Mouse (Mus musculus): ENCODE measurements around the gene 4932438H23Rik. TPM values are rescaled to one million over a fixed set of nuclear protein-coding genes. Genes with fewer than 3 reads are reported as not detected.
A peak's percentile ranks its signal among the peaks of the same experiment; 100 is the strongest.

Gene 4932438H23Rik
- polyA plus RNA-seq, 1 experiment from 2014 or later: 1.1 TPM

- peak within 1 kb of the TSS; percentile 75 for H3K4me2 ChIP-seq (replicated peaks)
- H3K9ac ChIP-seq: peak within 1 kb of the TSS; percentile 96
- no peaks in the 10 kb centered on the region for H3K27me3 ChIP-seq
- peak within 1 kb of the TSS; percentile 98 for H3K4me3 ChIP-seq
- 2% methylated on average over 63 of the region's 70 CpGs for WGBS
- peak within 1 kb of the TSS; percentile 98 for H3K27ac ChIP-seq
- peak; percentile 99 for ATAC-seq (ENCODE audit: low FRiP score)
- peaks cover 20% of the 10 kb centered on the region for H3K4me1 ChIP-seq
- peaks cover 11% of the 10 kb centered on the region; the same call in 1 of the 2 replicates for H3K36me3 ChIP-seq
- H3K9me3 ChIP-seq (replicated peaks): no peaks in the 10 kb centered on the region
Observed at GRCm38 (mm10) chr16:91044270-91045182, 50.4 kb downstream of the 4932438H23Rik start, which contains the start of gene Paxbp1. Gene Paxbp1 (minus strand): TSS chr16:91044543.

- no peaks in the 10 kb centered on the region for H3K9me3 ChIP-seq (replicated peaks)
- peak overlapping the region; percentile 98 for H3K4me3 ChIP-seq
- peaks cover 13% of the 10 kb centered on the region; the same call in 1 of the 2 replicates for H3K36me3 ChIP-seq
- H3K9ac ChIP-seq: peak overlapping the region; percentile 96
- H3K27me3 ChIP-seq: no peaks in the 10 kb centered on the region
- peak overlapping the region; percentile 75 for H3K4me2 ChIP-seq (replicated peaks)
- under 1% methylated on average over 60 of the region's 63 CpGs for WGBS
- H3K27ac ChIP-seq: peak overlapping the region; percentile 98
- peaks cover 20% of the 10 kb centered on the region for H3K4me1 ChIP-seq
- ATAC-seq (ENCODE audit: low FRiP score): peak; percentile 75
Observed at GRCm38 (mm10) chr16:91043461-91044248, 51.3 kb downstream of the 4932438H23Rik start.

- peak overlapping the region; percentile 75 for H3K4me2 ChIP-seq (replicated peaks)
- H3K27ac ChIP-seq: no peak overlapping the region
- no peaks in the 10 kb centered on the region for H3K27me3 ChIP-seq
- WGBS: 78% methylated on average over 1 of the region's 1 CpGs
- H3K9me3 ChIP-seq (replicated peaks): no peaks in the 10 kb centered on the region
- peaks cover 20% of the 10 kb centered on the region for H3K4me1 ChIP-seq
- ATAC-seq (ENCODE audit: low FRiP score): no peak
- H3K4me3 ChIP-seq: peak overlapping the region; percentile 22
- H3K9ac ChIP-seq: peak overlapping the region; percentile 96
- peaks cover 23% of the 10 kb centered on the region for H3K36me3 ChIP-seq
Observed at GRCm38 (mm10) chr16:91042640-91043039, 52.3 kb downstream of the 4932438H23Rik start.

- H3K4me2 ChIP-seq (replicated peaks): no peak overlapping the region
- H3K36me3 ChIP-seq: peaks cover 74% of the 10 kb centered on the region
- H3K9me3 ChIP-seq (replicated peaks): no peaks in the 10 kb centered on the region
- no peak for ATAC-seq (ENCODE audit: low FRiP score)
- no peak overlapping the region for H3K27ac ChIP-seq
- H3K27me3 ChIP-seq: no peaks in the 10 kb centered on the region
- no peaks in the 10 kb centered on the region for H3K4me1 ChIP-seq
- no peak overlapping the region for H3K9ac ChIP-seq
- 93% methylated on average over 10 of the region's 10 CpGs for WGBS
- no peak overlapping the region for H3K4me3 ChIP-seq
Observed at GRCm38 (mm10) chr16:91035866-91036265, 59.1 kb downstream of the 4932438H23Rik start.

GRCm38 (mm10) chr16:91030751-91031150 is 64.2 kb downstream of the 4932438H23Rik start:
- no peak for ATAC-seq (ENCODE audit: low FRiP score)
- Histone ChIP-seq H3K4me3 (no peak overlapping the region), H3K27me3 (no peaks in the 10 kb centered on the region), H3K4me2 (replicated peaks) (no peak overlapping the region), H3K9me3 (replicated peaks) (no peaks in the 10 kb centered on the region), H3K4me1 (no peaks in the 10 kb centered on the region), H3K36me3 (peaks cover 80% of the 10 kb centered on the region), H3K9ac (no peak overlapping the region), H3K27ac (no peak overlapping the region)
- WGBS: 94% methylated on average over 4 of the region's 4 CpGs

GRCm38 (mm10) chr16:91029901-91030300 is 65.0 kb downstream of the 4932438H23Rik start:
- WGBS: 89% methylated on average over 2 of the region's 2 CpGs
- H3K4me2 ChIP-seq (replicated peaks): no peak overlapping the region
- H3K27me3 ChIP-seq: no peaks in the 10 kb centered on the region
- no peak for ATAC-seq (ENCODE audit: low FRiP score)
- H3K9ac ChIP-seq: no peak overlapping the region
- H3K9me3 ChIP-seq (replicated peaks): no peaks in the 10 kb centered on the region
- H3K27ac ChIP-seq: no peak overlapping the region
- peaks cover 82% of the 10 kb centered on the region for H3K36me3 ChIP-seq
- no peaks in the 10 kb centered on the region for H3K4me1 ChIP-seq
- H3K4me3 ChIP-seq: no peak overlapping the region

GRCm38 (mm10) chr16:91029161-91029743 is 65.7 kb downstream of the 4932438H23Rik start:
- Histone ChIP-seq H3K9me3 (replicated peaks) (no peaks in the 10 kb centered on the region), H3K4me3 (no peak overlapping the region), H3K4me1 (no peaks in the 10 kb centered on the region), H3K4me2 (replicated peaks) (no peak overlapping the region), H3K27ac (no peak overlapping the region), H3K36me3 (peaks cover 83% of the 10 kb centered on the region), H3K9ac (no peak overlapping the region), H3K27me3 (no peaks in the 10 kb centered on the region)
- WGBS: 91% methylated on average over 8 of the region's 8 CpGs
- ATAC-seq (ENCODE audit: low FRiP score): no peak

- H3K4me2 ChIP-seq (replicated peaks): no peak overlapping the region
- 84% methylated on average over 4 of the region's 4 CpGs for WGBS
Observed at GRCm38 (mm10) chr16:91026290-91026689, 68.6 kb downstream of the 4932438H23Rik start.

GRCm38 (mm10) chr16:91023384-91023783 is 71.5 kb downstream of the 4932438H23Rik start:
- no peaks in the 10 kb centered on the region for H3K27me3 ChIP-seq
- H3K4me2 ChIP-seq (replicated peaks): no peak overlapping the region
- H3K4me3 ChIP-seq: no peak overlapping the region
- ATAC-seq (ENCODE audit: low FRiP score): no peak
- H3K9ac ChIP-seq: no peak overlapping the region
- peaks cover 91% of the 10 kb centered on the region for H3K36me3 ChIP-seq
- no peaks in the 10 kb centered on the region for H3K4me1 ChIP-seq
- H3K27ac ChIP-seq: no peak overlapping the region
- no peaks in the 10 kb centered on the region for H3K9me3 ChIP-seq (replicated peaks)
- 90% methylated on average over 1 of the region's 1 CpGs for WGBS

More at GRCm38 (mm10) chr16:91026290-91026689, 68.6 kb downstream of the 4932438H23Rik start:
- ATAC-seq (ENCODE audit: low FRiP score): no peak
- Histone ChIP-seq H3K27ac (no peak overlapping the region), H3K4me3 (no peak overlapping the region), H3K36me3 (peaks cover 87% of the 10 kb centered on the region), H3K9ac (no peak overlapping the region), H3K4me1 (no peaks in the 10 kb centered on the region), H3K9me3 (replicated peaks) (no peaks in the 10 kb centered on the region), H3K27me3 (no peaks in the 10 kb centered on the region)

GRCm38 (mm10) chr16:91020842-91021483 is 74.0 kb downstream of the 4932438H23Rik start:
- Histone ChIP-seq H3K27ac (no peak overlapping the region), H3K36me3 (peaks cover 87% of the 10 kb centered on the region), H3K9ac (no peak overlapping the region), H3K4me2 (replicated peaks) (no peak overlapping the region), H3K4me3 (no peak overlapping the region), H3K27me3 (no peaks in the 10 kb centered on the region), H3K9me3 (replicated peaks) (no peaks in the 10 kb centered on the region), H3K4me1 (no peaks in the 10 kb centered on the region)
- 91% methylated on average over 10 of the region's 10 CpGs for WGBS
- ATAC-seq (ENCODE audit: low FRiP score): no peak

- Histone ChIP-seq H3K4me2 (replicated peaks) (no peak overlapping the region), H3K4me1 (no peaks in the 10 kb centered on the region), H3K27me3 (no peaks in the 10 kb centered on the region), H3K4me3 (no peak overlapping the region), H3K36me3 (peaks cover 85% of the 10 kb centered on the region), H3K9me3 (replicated peaks) (no peaks in the 10 kb centered on the region), H3K9ac (no peak overlapping the region), H3K27ac (no peak overlapping the region)
- ATAC-seq (ENCODE audit: low FRiP score): no peak
- WGBS: 98% methylated on average over 4 of the region's 4 CpGs
Observed at GRCm38 (mm10) chr16:91019476-91019875, 75.4 kb downstream of the 4932438H23Rik start.

All from hindbrain, embryonic 12.5 days (tissue).